Mouse (Mus musculus) liver, embryonic 14.5 days (tissue): ENCODE measurements at regions not wholly inside any gene's neighbourhood (a gene's known extent, or its start where the extent isn't known, plus 50 kb on each side); places are given as distances from the start of the nearest gene placed in this dataset.

ENCODE experiments used
- ATAC-seq: fragments of 200-750 bp; cut with Nextera tagmentation; 2 replicates; pipeline ENCODE4 v1.8.0; 2017; ENCODE audit warnings: moderate number of reproducible peaks, mild to moderate bottlenecking, moderate library complexity; ENCODE audit not compliant: insufficient read depth
- DNase-seq, 3 experiments: peaks; one replicate each; pipeline ENCODE4 v3.0.0-alpha.2; 2012 to 2013; ENCODE audit warnings: low read depth in 3 of 3, low spot score in 3 of 3
- H3K27ac ChIP-seq: fragments of 300-500 bp; sonication (generic); 2 replicates; pipeline ENCODE4 v1.5.1; 2014; ENCODE audit warnings: moderate library complexity, mild to moderate bottlenecking, control low read depth, inconsistent platforms
- H3K27me3 ChIP-seq: fragments of 300-500 bp; sonication (generic); 2 replicates; pipeline ENCODE4 v1.6.1; 2014; ENCODE audit warnings: mild to moderate bottlenecking, low read length, moderate library complexity; ENCODE audit not compliant: control insufficient read depth, insufficient read depth
- H3K36me3 ChIP-seq: fragments of 300-500 bp; sonication (generic); replicated peaks from 2 replicates; pipeline ENCODE4 v1.6.1; 2014; ENCODE audit warnings: low read depth; ENCODE audit not compliant: control insufficient read depth, insufficient read depth
- H3K4me1 ChIP-seq, 2 experiments: fragments of 200-500 bp in 1 of 2; fragments of 300-500 bp in 1 of 2; sonication (generic) in 1 of 2; replicated peaks; 2 replicates each; pipeline ENCODE4 v1.6.1; 2012 to 2014; ENCODE audit warnings: antibody characterized with exemption in 1 of 2, inconsistent platforms in 1 of 2, low read length in 1 of 2; ENCODE audit not compliant: control insufficient read depth in 2 of 2, insufficient read depth in 2 of 2
- H3K4me2 ChIP-seq: fragments of 300-500 bp; sonication (generic); 2 replicates; pipeline ENCODE4 v1.6.1; 2014; ENCODE audit warnings: low read depth, mild to moderate bottlenecking, control low read depth, moderate library complexity
- H3K4me3 ChIP-seq, 2 experiments: fragments of 200-500 bp in 1 of 2; fragments of 300-500 bp in 1 of 2; sonication (generic) in 1 of 2; 2 replicates each; pipeline ENCODE4 v1.5.1; 2012 to 2014; ENCODE audit warnings: low read depth in 2 of 2, low read length in 2 of 2, mild to moderate bottlenecking in 2 of 2, control low read depth in 1 of 2, inconsistent platforms in 1 of 2, moderate library complexity in 1 of 2; ENCODE audit not compliant: insufficient read depth in 1 of 2
- H3K9ac ChIP-seq: fragments of 300-500 bp; sonication (generic); replicated peaks from 2 replicates; pipeline ENCODE4 v1.6.1; 2014; ENCODE audit warnings: mild to moderate bottlenecking, control low read depth, moderate library complexity
- H3K9me3 ChIP-seq: fragments of 300-500 bp; sonication (generic); 2 replicates; pipeline ENCODE4 v1.6.1; 2016; ENCODE audit warnings: low read length, mixed read lengths; ENCODE audit not compliant: control insufficient read depth
- CTCF ChIP-seq: IDR thresholded peaks from 2 replicates; pipeline ENCODE4 v1.5.1; 2016; ENCODE audit warnings: antibody characterized with exemption, low read depth, control low read depth
- EP300 ChIP-seq: IDR thresholded peaks from 2 replicates; pipeline ENCODE4 v1.6.1; 2016; ENCODE audit warnings: antibody characterized with exemption, low read depth
- WGBS: fragments of 180-500 bp; shearing (Covaris S2); extraction: QIAGEN DNeasy Blood & Tissue Kit; methylation state at CpG from one replicate; pipeline ENCODE4 v1.1.7; 2014; ENCODE audit not compliant: insufficient replicate concordance; 5-methylcytosine and 5-hydroxymethylcytosine counted together

DNA sequence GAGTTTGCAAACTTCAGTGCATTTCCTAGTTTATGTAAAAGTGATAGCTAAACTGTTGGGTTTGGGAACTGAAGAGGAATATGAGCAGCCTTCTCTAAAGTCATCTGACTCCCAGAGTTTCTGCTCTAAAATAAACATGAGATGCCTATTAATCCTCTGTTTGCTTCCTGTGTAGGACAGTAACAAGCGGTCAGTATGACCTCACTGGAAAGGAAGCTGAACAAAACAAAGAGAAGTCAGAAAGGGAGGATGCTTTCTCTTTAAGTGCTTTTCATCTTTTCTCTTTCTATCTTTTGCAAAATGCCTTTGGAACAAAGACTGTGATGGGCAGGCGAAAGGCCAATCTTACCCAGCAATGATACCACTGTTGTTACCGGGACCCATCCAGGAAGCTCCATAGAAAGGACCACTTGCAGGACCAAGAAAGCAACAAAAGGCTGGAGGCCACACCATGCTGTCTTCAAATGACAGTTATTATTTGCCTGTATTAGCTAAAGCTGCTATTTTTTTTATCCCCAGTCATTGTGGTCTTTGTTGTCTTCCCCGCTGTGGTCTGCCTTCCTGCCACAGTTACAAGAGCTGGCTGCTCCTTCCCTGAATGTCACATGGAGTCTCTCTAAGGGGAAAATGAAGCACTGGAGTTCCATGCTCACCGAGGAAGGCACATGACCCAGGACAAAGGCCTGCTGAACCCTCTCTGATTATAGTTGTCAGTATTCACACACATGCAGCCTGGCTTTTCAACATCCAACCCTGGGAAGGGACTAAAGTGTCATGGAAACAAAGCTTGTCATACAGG, 253.4 kb downstream of the Galc start:
- 38% methylated on average over 5 of the region's 5 CpGs for WGBS
- H3K4me1 ChIP-seq, result no peaks in the 10 kb centered on the region
- H3K4me2 ChIP-seq, result no peak overlapping the region
- TF ChIP-seq EP300 (no peak), CTCF (no peak)
- no peaks in the 10 kb centered on the region for H3K27me3 ChIP-seq
- ATAC-seq (no peak), DNase-seq (no peak)
- H3K4me3 ChIP-seq, result no peak overlapping the region
- no peaks in the 10 kb centered on the region for H3K9me3 ChIP-seq
- H3K27ac ChIP-seq, result no peak overlapping the region
- no peaks in the 10 kb centered on the region for H3K36me3 ChIP-seq
- H3K9ac ChIP-seq, result no peak overlapping the region

DNA sequence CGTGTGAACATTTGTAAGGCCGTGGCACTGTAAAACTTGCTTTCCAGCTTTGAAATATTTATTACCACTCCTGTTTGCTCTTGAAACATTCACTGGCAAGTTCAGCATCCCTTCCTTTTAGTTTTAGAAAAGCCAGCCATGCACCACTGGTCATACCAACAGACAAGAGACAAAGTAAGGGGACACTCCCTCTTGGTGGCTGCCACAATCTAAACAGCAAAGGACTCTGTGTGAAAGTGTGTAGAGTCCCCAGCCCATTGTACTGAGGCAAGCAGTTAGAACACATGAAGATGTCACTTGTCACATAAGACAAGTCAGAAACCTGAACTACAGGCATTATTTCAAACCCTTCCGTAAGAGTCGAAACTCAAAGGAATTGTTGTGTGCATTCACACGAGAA, 257.0 kb downstream of the Galc start:
- ATAC-seq, result no peak
- no peaks in the 10 kb centered on the region for H3K27me3 ChIP-seq
- no peaks in the 10 kb centered on the region for H3K4me1 ChIP-seq

DNA sequence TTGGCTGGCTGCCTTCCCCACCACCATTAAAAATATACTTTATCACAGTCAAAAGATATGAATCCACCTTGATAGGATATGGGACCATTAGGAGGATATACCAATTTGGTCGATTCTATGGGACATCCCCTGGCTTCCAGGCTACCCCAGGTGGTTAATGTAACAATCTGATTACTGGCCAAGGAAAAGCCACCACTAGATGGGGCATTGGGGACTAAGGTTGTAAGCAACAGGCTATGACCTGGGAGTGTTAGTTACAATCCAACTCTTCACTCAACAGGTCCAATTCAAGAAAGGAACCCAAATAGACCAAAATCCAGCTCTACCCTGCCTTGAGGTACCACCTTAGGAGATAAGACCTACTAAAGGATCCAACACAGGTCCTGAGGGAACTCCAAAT, 264.4 kb downstream of the Galc start:
- DNase-seq (no peak), ATAC-seq (no peak)
- no peaks in the 10 kb centered on the region for H3K27me3 ChIP-seq

More for the DNA sequence above, 257.0 kb downstream of the Galc start:
- no peak for TF ChIP-seq EP300
- TF ChIP-seq CTCF, result no peak
- DNase-seq, result no peak
- H3K9me3 ChIP-seq, result no peaks in the 10 kb centered on the region
- no peaks in the 10 kb centered on the region for H3K36me3 ChIP-seq
- no peak overlapping the region for H3K4me3 ChIP-seq
- 73% methylated on average over 5 of the region's 5 CpGs for WGBS
- H3K27ac ChIP-seq, result no peak overlapping the region
- H3K4me2 ChIP-seq, result no peak overlapping the region
- no peak overlapping the region for H3K9ac ChIP-seq

DNA sequence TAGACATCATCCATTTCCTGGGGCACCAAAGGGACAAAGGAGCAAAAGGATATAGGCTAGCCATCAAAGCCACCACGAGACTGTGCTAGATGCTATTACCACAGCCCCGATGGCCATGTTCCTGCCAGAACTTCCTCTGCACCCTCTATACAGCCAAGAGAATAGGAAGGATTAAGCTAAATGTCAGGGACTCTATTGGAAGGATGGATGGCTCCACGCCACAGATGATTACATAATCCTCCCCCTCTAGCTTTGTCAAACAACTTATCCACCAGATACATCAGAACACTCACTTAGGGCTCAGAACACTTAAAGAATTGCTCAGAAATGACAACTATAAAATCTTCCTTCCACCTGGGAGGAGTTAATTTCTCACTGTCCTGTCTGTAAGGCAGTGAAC, 265.3 kb downstream of the Galc start:
- Histone ChIP-seq H3K36me3 (no peaks in the 10 kb centered on the region), H3K27ac (no peak overlapping the region), H3K4me2 (no peak overlapping the region), H3K9ac (no peak overlapping the region), H3K4me1 (no peaks in the 10 kb centered on the region), H3K4me3 (no peak overlapping the region), H3K27me3 (no peaks in the 10 kb centered on the region), H3K9me3 (no peaks in the 10 kb centered on the region)
- DNase-seq (no peak), ATAC-seq (no peak)
- WGBS, result 49% methylated on average over 3 of the region's 3 CpGs
- TF ChIP-seq EP300 (no peak), CTCF (no peak)

More for the DNA sequence above, 264.4 kb downstream of the Galc start:
- H3K4me3 ChIP-seq, result no peak overlapping the region
- no peak overlapping the region for H3K9ac ChIP-seq
- no peak overlapping the region for H3K27ac ChIP-seq
- H3K4me2 ChIP-seq, result no peak overlapping the region
- TF ChIP-seq EP300 (no peak), CTCF (0 out of 2 replicates have a peak, but pooled peaks have one; percentile 3)
- 26% methylated on average over 1 of the region's 1 CpGs for WGBS
- no peaks in the 10 kb centered on the region for H3K9me3 ChIP-seq
- no peaks in the 10 kb centered on the region for H3K36me3 ChIP-seq
- no peaks in the 10 kb centered on the region for H3K4me1 ChIP-seq

DNA sequence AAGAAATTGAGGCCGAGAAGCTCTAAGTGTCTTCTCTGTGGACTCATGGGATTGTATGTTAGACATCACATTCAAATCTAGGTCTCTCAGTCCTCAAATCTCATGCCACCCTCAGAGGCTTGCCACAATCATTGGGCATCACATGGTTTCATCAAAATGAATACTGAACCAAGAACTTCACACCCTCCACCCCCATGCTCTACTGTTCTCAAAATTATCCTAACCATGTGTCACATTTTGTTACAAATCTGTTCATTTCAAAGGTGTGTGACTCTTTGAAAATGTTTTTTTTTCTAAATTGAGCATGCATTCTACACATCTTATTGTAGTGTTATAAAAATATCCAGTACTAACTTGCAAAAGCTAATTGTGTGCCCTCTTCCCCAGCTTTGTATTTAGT, 275.9 kb downstream of the Galc start:
- Histone ChIP-seq H3K4me1 (no peaks in the 10 kb centered on the region), H3K4me2 (no peak overlapping the region), H3K9ac (no peak overlapping the region), H3K36me3 (no peaks in the 10 kb centered on the region), H3K27me3 (no peaks in the 10 kb centered on the region), H3K9me3 (no peaks in the 10 kb centered on the region), H3K4me3 (no peak overlapping the region), H3K27ac (no peak overlapping the region)
- 63% methylated on average over 1 of the region's 1 CpGs for WGBS
- TF ChIP-seq CTCF (no peak), EP300 (no peak)
- no peak for ATAC-seq
- no peak for DNase-seq
